Mouse (Mus musculus) heart, adult 9 months (tissue): ENCODE measurements around the gene Krtap15.

Source experiments
- DNase-seq, 2 experiments: peaks; one replicate each; pipeline ENCODE4 v3.0.0; 2022; ENCODE audit warnings: low spot score in 2 of 2

Krtap15 gene

GRCm38 (mm10) chr16:88820066-88820465 is at the start of gene Krtap15:
TSS of gene Krtap15 (plus strand) at chr16:88820215.
- no peak for DNase-seq

DNA sequence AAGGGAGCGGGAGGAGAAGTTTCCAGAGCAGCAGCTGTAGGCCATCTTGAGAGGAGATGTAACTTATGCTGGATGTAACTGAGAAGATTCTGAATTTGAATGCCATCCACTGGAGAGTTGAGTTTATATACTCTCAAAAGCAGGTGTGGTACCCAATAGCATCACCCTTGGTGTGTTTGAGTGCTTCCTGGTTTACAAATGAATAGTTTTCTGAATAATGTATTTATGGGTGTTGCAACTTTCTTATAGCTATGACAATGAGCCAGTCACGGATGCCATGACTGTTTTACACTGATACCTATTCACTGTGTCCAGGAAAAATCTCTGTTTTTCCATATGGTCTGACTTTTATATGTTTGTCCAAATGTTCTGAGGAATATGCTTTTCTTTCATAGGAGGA is 45.9 kb upstream of the Krtap15 start, which contains the start of gene 2310057N15Rik:
TSS of gene 2310057N15Rik (minus strand) at position 101 of the 400 bp plus-strand sequence.
- no peak for DNase-seq

- DNase-seq: no peak
Measured at GRCm38 (mm10) chr16:88777596-88777995, 42.4 kb upstream of the Krtap15 start, which contains the start of gene Gm5965. TSS of gene Gm5965 (plus strand) at chr16:88777896.

DNA sequence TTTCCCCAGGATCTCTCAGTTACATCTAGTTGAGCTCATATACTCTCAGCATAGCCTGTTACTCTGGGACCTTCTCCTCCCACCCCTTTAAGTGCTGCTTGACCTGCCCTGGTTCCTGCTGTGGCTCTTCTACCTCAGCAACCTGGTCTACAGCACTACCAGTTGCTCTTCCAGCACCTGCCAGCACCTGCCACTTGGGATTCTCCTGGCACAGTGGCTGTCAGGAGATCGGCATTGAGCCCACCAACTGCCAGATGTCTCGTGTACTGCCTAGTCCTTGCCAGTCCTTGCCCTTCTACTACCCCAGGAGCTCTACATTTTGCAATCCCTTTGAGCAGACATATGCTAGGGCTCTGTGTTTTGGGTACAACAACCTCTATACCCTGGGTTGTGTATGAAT is 33.2 kb upstream of the Krtap15 start:
- no peak for DNase-seq

GRCm38 (mm10) chr16:88811827-88812226 is 8.2 kb upstream of the Krtap15 start, which contains the start of gene Gm20741:
TSS of gene Gm20741 (minus strand) at chr16:88812220.
- no peak for DNase-seq

DNA sequence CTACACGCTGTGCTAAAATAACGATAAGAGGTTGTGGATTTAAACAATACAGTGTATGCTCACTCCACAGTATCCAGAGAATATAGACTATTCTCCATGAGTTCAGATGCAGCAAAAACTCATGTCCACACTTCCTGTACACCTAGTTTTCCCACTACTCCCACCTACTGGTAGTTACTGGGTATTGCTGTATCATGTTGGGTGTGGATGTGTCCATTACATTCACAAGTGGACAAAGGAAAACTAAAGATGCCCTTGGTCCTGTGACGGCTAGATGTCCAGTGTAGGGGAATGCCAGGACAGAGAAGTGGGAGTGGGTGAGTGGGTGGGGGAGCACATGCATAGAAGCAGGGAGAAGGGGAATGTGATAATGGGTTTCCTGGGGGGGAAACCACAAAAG is 3.7 kb downstream of the Krtap15 start:
- no peak for DNase-seq

DNA sequence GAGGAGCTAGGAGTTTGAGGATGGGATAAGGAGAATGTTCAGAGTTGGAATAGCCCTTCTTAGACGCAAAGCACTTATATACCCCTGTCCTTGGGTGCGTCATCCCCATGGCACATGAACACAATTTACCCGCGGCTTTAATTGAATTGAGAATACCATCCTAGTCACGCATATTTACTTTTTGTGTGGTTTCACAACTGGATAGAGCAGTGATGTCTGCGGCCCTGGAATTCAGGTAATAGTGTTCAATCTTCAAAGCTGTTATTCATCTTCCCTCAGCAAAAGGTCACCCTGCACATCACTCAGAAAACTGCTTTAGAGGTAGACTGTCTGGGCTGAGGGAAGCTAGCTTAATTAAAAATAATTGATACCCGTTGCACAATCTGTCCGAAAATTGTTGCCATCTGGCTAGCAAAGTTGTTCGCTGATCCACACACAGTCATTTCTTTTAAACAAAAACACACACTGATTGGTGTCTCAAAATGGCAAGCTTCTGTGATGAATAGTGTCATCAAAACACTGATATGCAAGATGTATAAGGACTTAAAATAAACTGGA is 6.2 kb downstream of the Krtap15 start, which contains the start of gene Krtap14:
TSS of gene Krtap14 (minus strand) at position 51 of the 558 bp plus-strand sequence.
- no peak for DNase-seq

- no peak for DNase-seq
Measured at GRCm38 (mm10) chr16:88826978-88827377, 7.0 kb downstream of the Krtap15 start.

DNA sequence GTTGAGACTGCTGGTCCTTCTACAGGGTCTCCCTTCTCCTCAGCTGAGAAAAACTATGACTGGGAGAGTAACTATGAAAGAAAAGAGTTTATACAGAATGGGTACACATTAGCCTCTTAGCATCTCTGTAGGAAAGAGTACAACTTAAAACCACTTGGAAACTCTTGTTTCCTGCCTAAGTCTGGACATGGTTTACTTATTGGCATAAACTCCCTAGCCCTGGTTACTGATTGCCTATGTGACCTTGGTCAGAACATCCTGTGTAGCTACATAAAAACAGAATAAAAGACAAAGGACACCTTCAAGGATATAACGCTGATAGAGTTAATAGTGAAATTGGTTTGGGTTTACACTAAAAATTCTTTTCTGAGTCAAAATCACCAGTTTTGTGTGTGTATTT is 27.3 kb downstream of the Krtap15 start:
- no peak for DNase-seq

- DNase-seq: no peak
Measured at GRCm38 (mm10) chr16:88848558-88848957, 28.5 kb downstream of the Krtap15 start.

- no peak for DNase-seq
Measured at GRCm38 (mm10) chr16:88851450-88851849, 31.4 kb downstream of the Krtap15 start.

- no peak for DNase-seq
Measured at GRCm38 (mm10) chr16:88864887-88865407, 44.9 kb downstream of the Krtap15 start.

DNA sequence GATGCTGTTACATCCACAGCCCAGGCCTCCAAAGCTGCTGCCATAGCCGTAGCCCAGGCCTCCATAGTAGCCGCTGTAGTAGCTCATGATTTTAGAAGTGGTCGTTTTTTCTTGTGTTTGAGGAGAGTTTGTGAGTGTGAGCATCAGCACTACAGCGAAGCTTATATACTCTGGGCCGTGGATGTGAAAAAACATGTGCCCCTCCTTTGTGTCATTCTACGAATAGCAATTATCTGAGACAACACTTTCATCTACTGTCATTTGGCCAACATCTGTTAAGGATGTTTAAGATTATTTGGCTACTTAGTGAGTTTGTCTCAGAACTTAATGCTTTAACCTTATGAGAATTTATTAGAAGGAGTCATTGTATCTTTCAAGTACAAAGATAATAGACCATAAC is 49.3 kb downstream of the Krtap15 start, which contains the start of gene Krtap19-1:
TSS of gene Krtap19-1 (minus strand) at position 101 of the 400 bp plus-strand sequence.
- DNase-seq: no peak

GRCm38 (mm10) chr16:88874169-88874568 is 54.2 kb downstream of the Krtap15 start, which contains the start of gene Krtap19-2:
TSS of gene Krtap19-2 (minus strand) at chr16:88874269.
- no peak for DNase-seq

DNA sequence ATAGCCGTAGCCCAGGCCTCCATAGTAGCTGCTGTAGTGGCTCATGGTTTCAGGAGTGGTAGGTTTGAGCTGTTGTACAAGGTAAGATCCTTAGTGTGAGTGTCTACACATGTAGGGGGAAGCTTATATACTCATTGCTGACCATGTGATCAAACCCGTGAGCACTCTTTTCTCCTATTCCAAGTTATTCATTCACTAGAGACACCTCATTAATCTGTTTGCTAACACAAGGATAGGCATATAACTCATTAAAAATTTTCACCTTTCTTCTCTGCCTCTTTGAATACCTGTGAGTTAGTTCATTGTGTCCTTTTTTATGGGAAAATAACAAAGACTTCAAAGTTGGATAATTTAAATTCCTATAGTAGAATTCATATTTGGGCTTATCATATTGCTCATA is 57.9 kb downstream of the Krtap15 start, which contains the start of gene Krtap19-3:
TSS of gene Krtap19-3 (minus strand) at position 101 of the 400 bp plus-strand sequence.
- no peak for DNase-seq
